17 mouse cellular contexts compared by ENCODE assay signal in the genomic region with DNA sequence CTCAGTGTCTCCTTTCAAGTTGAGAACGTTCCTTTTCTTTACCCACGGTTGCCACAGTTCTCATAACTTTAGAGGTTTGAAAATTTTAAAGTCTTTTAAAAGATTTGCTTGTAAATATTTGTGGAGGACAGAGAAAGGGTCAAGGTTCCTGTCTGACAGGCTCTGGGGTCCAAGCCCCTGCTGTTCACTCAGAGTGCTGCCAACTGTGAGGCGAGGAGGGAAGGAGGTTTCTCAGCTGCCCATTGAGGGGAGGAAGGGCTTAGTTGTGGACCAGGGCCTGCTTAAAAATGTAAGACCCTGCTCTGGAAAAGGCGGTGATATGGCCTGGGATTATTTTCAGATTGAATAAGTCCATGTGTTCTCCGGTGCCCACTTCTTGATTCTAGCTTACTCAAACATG. TPM values are rescaled to one million over a fixed set of nuclear protein-coding genes. Genes with fewer than 3 reads are reported as not detected.
DNase-seq lines count a peak whose midpoint lies in the region; ATAC-seq and TF ChIP-seq lines count a peak whose summit lies in the region.
"Had no signal": no experiment of that assay in that cellular context is flagged by ENCODE, and none has a peak within 500 bp of the region (broad histone marks: within the 10 kb centered on the region; RNA-seq: fewer than 3 reads in every experiment).

No protein-coding gene starts in this region.

- no peak overlapping the region for H3K4me2 ChIP-seq in hindbrain, embryonic 13.5 days
- H3K4me2 ChIP-seq: embryonic facial prominence, embryonic 12.5 days; limb, embryonic 15.5 days; midbrain, embryonic 12.5 days had no signal

- no peak for TF ChIP-seq POLR2A in kidney, adult 2 months (IDR thresholded peaks at IDR 0.05; ENCODE audit: low read depth, low read length)
- TF ChIP-seq POLR2A in lung, adult 2 months (IDR thresholded peaks at IDR 0.05; ENCODE audit: borderline replicate concordance, extremely low read depth, low read depth, low read length), result no peak
- TF ChIP-seq POLR2A in thymus, adult 2 months (IDR thresholded peaks at IDR 0.05; ENCODE audit: control insufficient read depth, extremely low read depth, insufficient read depth, low read length, poor library complexity), result no peak

- no peaks in the 10 kb centered on the region for H3K36me3 ChIP-seq in kidney, adult 2 months (ENCODE audit: control insufficient read depth, insufficient read depth, low read length)
- no peaks in the 10 kb centered on the region for H3K36me3 ChIP-seq in hindbrain, embryonic 13.5 days
- no peaks in the 10 kb centered on the region for H3K36me3 ChIP-seq in thymus, adult 2 months (ENCODE audit: control insufficient read depth, insufficient read depth, low read length)
- H3K36me3 ChIP-seq: embryonic facial prominence, embryonic 12.5 days; limb, embryonic 15.5 days; midbrain, embryonic 12.5 days had no signal

- H3K27me3 ChIP-seq in kidney, adult 2 months (replicated peaks; ENCODE audit: control insufficient read depth, insufficient read depth, low read length), result no peaks in the 10 kb centered on the region
- H3K27me3 ChIP-seq in hindbrain, embryonic 13.5 days, result no peaks in the 10 kb centered on the region
- no peaks in the 10 kb centered on the region for H3K27me3 ChIP-seq in thymus, adult 2 months (ENCODE audit: control insufficient read depth, insufficient read depth, low read length)
- H3K27me3 ChIP-seq: embryonic facial prominence, embryonic 12.5 days; limb, embryonic 15.5 days; midbrain, embryonic 12.5 days had no signal

- H3K27ac ChIP-seq in kidney, adult 2 months (ENCODE audit: insufficient read depth, low read depth, low read length), result peak overlapping the region; percentile 27
- no peak overlapping the region for H3K27ac ChIP-seq in hindbrain, embryonic 13.5 days
- H3K27ac ChIP-seq in thymus, adult 2 months (ENCODE audit: control insufficient read depth, insufficient read depth, low read length), result no peak overlapping the region
- H3K27ac ChIP-seq: embryonic facial prominence, embryonic 12.5 days; limb, embryonic 15.5 days; midbrain, embryonic 12.5 days had no signal

- DNase-seq in kidney, adult 2 months, result no peak
- no peak for DNase-seq in kidney, adult 18-20 months
- DNase-seq in lung, adult 18-20 months, result peak; percentile 26 to 50
- DNase-seq in lung, adult 2 months, result no peak
- peak; percentile 48 for DNase-seq in lung, postnatal 14 days
- DNase-seq in thymus, adult 2 months, result no peak
- DNase-seq: adrenal gland, postnatal 25 days; cerebellum, adult 2 months; right cerebral cortex, postnatal 25 days had no signal

- WGBS in kidney, adult 2 months, result 80% methylated on average over 5 of the region's 5 CpGs
- 44% methylated on average over 5 of the region's 5 CpGs for WGBS in lung, adult 2 months
- 79% methylated on average over 5 of the region's 5 CpGs for WGBS in hindbrain, embryonic 13.5 days
- WGBS in thymus, adult 2 months, result 90% methylated on average over 5 of the region's 5 CpGs

- TF ChIP-seq CTCF in kidney, adult 2 months (conservative IDR thresholded peaks at IDR 0.05; ENCODE audit: insufficient read depth, insufficient read length, low read depth, low read length), result no peak
- TF ChIP-seq CTCF in lung, adult 2 months (IDR thresholded peaks at IDR 0.05; ENCODE audit: insufficient read depth, low read length), result no peak
- TF ChIP-seq CTCF in thymus, adult 2 months (IDR thresholded peaks at IDR 0.05; ENCODE audit: borderline replicate concordance, control insufficient read depth, extremely low read depth, insufficient read depth, low read length, poor library complexity), result no peak

- no peaks in the 10 kb centered on the region; the same call in 1 of the 2 replicates for H3K4me1 ChIP-seq in kidney, adult 2 months (ENCODE audit: control insufficient read depth, insufficient read depth, low read length)
- peaks cover 16% of the 10 kb centered on the region for H3K4me1 ChIP-seq in lung, adult 2 months (ENCODE audit: control insufficient read depth, insufficient read depth, low read length)
- no peaks in the 10 kb centered on the region for H3K4me1 ChIP-seq in hindbrain, embryonic 13.5 days (replicated peaks)
- no peaks in the 10 kb centered on the region; the same call in 1 of the 2 replicates for H3K4me1 ChIP-seq in thymus, adult 2 months (replicated peaks; ENCODE audit: control insufficient read depth, insufficient read depth, low read length)
- H3K4me1 ChIP-seq: midbrain, embryonic 12.5 days had no signal

- no peak overlapping the region for H3K9ac ChIP-seq in hindbrain, embryonic 13.5 days
- H3K9ac ChIP-seq: embryonic facial prominence, embryonic 12.5 days; limb, embryonic 15.5 days; midbrain, embryonic 12.5 days had no signal

- no peaks in the 10 kb centered on the region for H3K9me3 ChIP-seq in hindbrain, embryonic 13.5 days
- H3K9me3 ChIP-seq: embryonic facial prominence, embryonic 12.5 days; limb, embryonic 15.5 days; midbrain, embryonic 12.5 days had no signal

- H3K4me3 ChIP-seq in kidney, adult 2 months (ENCODE audit: insufficient read depth, low read depth, low read length), result no peak overlapping the region
- H3K4me3 ChIP-seq in lung, adult 2 months (replicated peaks; ENCODE audit: extremely low read depth, low read depth, low read length), result no peak overlapping the region
- H3K4me3 ChIP-seq in hindbrain, embryonic 13.5 days, result no peak overlapping the region
- H3K4me3 ChIP-seq in thymus, adult 2 months (ENCODE audit: control insufficient read depth, insufficient read depth, low read length), result no peak overlapping the region
- H3K4me3 ChIP-seq: embryonic facial prominence, embryonic 12.5 days; limb, embryonic 15.5 days; midbrain, embryonic 12.5 days had no signal

- ATAC-seq in hindbrain, embryonic 13.5 days (ENCODE audit: low FRiP score), result no peak
- ATAC-seq: activated CD4-positive, CD25-positive, alpha-beta regulatory T cell, adult 4 months; forebrain, embryonic 16.5 days; Patski had no signal

RNA-seq across cellular contexts. Expression of a gene that starts 5.4 kb away (rescaled TPM):
- polyA plus RNA-seq in kidney, adult 2 months (2012; rRNA removed), result not detected in 2 replicates
- 0.33 and 0.37 TPM in 2 replicates for polyA plus RNA-seq in lung, adult 2 months (2012; rRNA removed)
- polyA plus RNA-seq in hindbrain, embryonic 13.5 days (2015; fragmentation: Nextera tagmentation; extraction: Ambion mirVana), result not detected in 2 replicates
- 0.05 TPM in 1 of 2 replicates, not detected in the other for polyA plus RNA-seq in thymus, adult 2 months (2012; rRNA removed)
- polyA plus RNA-seq: activated CD4-positive, CD25-positive, alpha-beta regulatory T cell, adult 4 months; cerebellum, adult 2 months; forebrain, embryonic 16.5 days; midbrain, embryonic 12.5 days; neural tube, embryonic 14.5 days; Patski had no signal

RNA-seq across cellular contexts. Expression of a gene that starts 33.4 kb away (rescaled TPM):
- 116 and 161 TPM in 2 replicates for polyA plus RNA-seq in kidney, adult 2 months (2012; rRNA removed)
- 147 and 240 TPM in 2 replicates for polyA plus RNA-seq in lung, adult 2 months (2012; rRNA removed)
- 0.40 and 0.42 TPM in 2 replicates for polyA plus RNA-seq in hindbrain, embryonic 13.5 days (2015; fragmentation: Nextera tagmentation; extraction: Ambion mirVana)
- polyA plus RNA-seq in thymus, adult 2 months (2012; rRNA removed), result 0.88 and 2.1 TPM in 2 replicates
- polyA plus RNA-seq: activated CD4-positive, CD25-positive, alpha-beta regulatory T cell, adult 4 months; forebrain, embryonic 16.5 days; neural tube, embryonic 14.5 days had no signal

RNA-seq across cellular contexts. Expression of a gene that starts 52.4 kb away (rescaled TPM):
- polyA plus RNA-seq in kidney, adult 2 months (2012; rRNA removed), result 0.18 and 0.19 TPM in 2 replicates
- polyA plus RNA-seq in lung, adult 2 months (2012; rRNA removed), result 10.1 and 10.8 TPM in 2 replicates
- polyA plus RNA-seq in hindbrain, embryonic 13.5 days (2015; fragmentation: Nextera tagmentation; extraction: Ambion mirVana), result not detected in 2 replicates
- polyA plus RNA-seq in thymus, adult 2 months (2012; rRNA removed), result 0.34 and 0.41 TPM in 2 replicates
- polyA plus RNA-seq: activated CD4-positive, CD25-positive, alpha-beta regulatory T cell, adult 4 months; cerebellum, adult 2 months; embryonic facial prominence, embryonic 12.5 days; forebrain, embryonic 16.5 days; limb, embryonic 15.5 days; midbrain, embryonic 12.5 days; neural tube, embryonic 14.5 days; Patski had no signal

Comparison
In these comparisons a context has a peak if more than half of its experiments do, and no peak if none do; other contexts are left out.
1. DNase-seq: peak in lung, adult 18-20 months (2 of 2) and lung, postnatal 14 days (single experiment); none in kidney, adult 2 months (single experiment), kidney, adult 18-20 months (single experiment), lung, adult 2 months (single experiment) and thymus, adult 2 months (single experiment).
2. RNA of a gene that starts 33.4 kb away (polyA plus RNA-seq): 147 to 240 TPM in lung, adult 2 months and 116 to 161 TPM in kidney, adult 2 months; 0.88 to 2.1 TPM in thymus, adult 2 months and 0.40 to 0.42 TPM in hindbrain, embryonic 13.5 days; every median in the first group is over 10 times any median in the second.